Mouse (Mus musculus) cortical plate, adult 2 months (tissue): ENCODE data around the gene Ttc28. TPM values are rescaled to one million over a fixed set of nuclear protein-coding genes. Genes with fewer than 3 reads are reported as not detected.

Source experiments
- H3K27ac ChIP-seq: fragments of 200-500 bp; 2 replicates; pipeline ENCODE4 v1.5.1; 2012; ENCODE audit warnings: low read length, control low read depth, inconsistent platforms; ENCODE audit not compliant: insufficient read depth
- H3K4me1 ChIP-seq: fragments of 200-500 bp; 2 replicates; pipeline ENCODE4 v1.6.1; 2011; ENCODE audit warnings: low read length; ENCODE audit not compliant: control insufficient read depth, insufficient read depth
- H3K4me3 ChIP-seq: fragments of 200-500 bp; 2 replicates; pipeline ENCODE4 v1.5.1; 2011; ENCODE audit warnings: mild to moderate bottlenecking, low read length, control low read depth; ENCODE audit not compliant: insufficient read depth
- CTCF ChIP-seq: fragments of 200-500 bp; IDR thresholded peaks from 2 replicates; pipeline ENCODE4 v1.5.1; 2011; ENCODE audit warnings: mild to moderate bottlenecking, control low read depth, low read length; ENCODE audit not compliant: insufficient read depth; ENCODE audit errors: extremely low read depth
- POLR2A ChIP-seq: fragments of 200-500 bp; IDR thresholded peaks from 2 replicates; pipeline ENCODE4 v1.6.1; 2011; ENCODE audit warnings: mild to moderate bottlenecking, low read length, control low read depth; ENCODE audit not compliant: insufficient read depth; ENCODE audit errors: extremely low read depth
- polyA plus RNA-seq: library from polyadenylated mRNA; depleted of rRNA; stranded (reverse); fragments of >200 nt; gene quantifications from 2 replicates; pipeline ENCODE4 v1.2.3, GENCODE M21; 2012

Gene Ttc28
- polyA plus RNA-seq, 1 experiment: 3.7 TPM

DNA sequence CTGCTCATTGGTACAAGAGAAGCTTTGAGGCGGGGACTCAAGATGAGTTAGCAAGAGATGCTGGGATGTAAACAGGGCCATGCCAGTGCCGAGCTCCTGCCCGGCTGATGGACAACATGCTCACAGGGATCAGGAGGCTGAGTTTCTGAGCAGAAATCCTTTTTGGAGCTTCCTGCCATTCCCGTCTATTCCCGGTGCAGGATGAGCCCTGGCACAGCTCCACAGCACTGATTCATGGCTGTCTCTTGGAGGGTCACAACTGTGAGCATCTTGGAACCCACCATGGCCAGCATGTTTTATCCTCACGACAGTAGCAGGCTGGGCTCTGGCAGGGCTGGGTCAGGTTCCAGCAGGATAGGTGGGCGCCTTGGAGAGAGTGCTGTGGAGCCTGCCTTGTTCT is 384.9 kb downstream of the Ttc28 start:
- TF ChIP-seq POLR2A (no peak), CTCF (no peak)
- Histone ChIP-seq H3K4me3 (no peak overlapping the region), H3K4me1 (peaks cover 12% of the 10 kb centered on the region; the same call in 1 of the 2 replicates), H3K27ac (no peak overlapping the region)

DNA sequence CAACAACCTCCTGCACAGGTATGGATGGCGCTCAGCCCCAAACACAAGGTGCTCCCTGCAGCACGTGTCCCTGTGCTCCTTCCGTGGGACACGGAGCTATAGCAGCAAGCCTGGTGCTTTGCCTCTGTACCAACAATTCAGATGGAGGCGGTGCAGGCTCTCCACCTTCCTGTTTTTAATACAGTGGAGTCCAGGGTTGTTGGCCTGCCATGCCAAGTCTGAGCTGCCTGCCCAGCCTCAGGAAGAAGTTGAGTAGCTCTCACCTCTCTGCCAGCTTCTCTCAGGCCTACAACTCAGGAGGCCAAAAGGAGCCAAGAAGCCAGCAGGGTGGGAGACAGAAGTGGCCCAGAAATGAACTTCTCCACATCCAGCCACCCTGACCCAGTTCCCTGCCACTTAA is 387.1 kb downstream of the Ttc28 start:
- TF ChIP-seq CTCF: no peak
- no peak for TF ChIP-seq POLR2A
- no peak overlapping the region for H3K4me3 ChIP-seq
- H3K27ac ChIP-seq: peak overlapping the region; percentile 41
- peaks cover 12% of the 10 kb centered on the region; the same call in 1 of the 2 replicates for H3K4me1 ChIP-seq

DNA sequence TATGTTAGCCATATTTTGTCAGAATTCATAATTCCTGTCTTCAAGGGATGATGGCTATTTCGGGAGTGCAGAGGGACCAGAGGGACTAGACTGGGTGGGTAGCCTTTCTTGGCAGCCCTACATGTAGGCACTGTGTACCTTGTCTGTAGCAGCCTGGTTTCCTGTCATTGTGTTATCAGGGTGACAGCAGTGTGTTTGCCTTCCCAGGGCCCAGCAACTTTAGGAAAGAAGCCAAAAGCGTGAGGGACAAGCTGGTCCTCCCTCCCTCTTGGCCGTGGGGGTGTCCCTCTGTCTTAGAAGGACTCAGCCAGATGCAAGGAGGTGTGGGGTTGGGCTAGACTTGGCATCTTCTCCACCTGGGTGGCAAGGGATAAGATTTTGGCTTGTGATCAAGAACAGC is 387.5 kb downstream of the Ttc28 start:
- peak overlapping the region; percentile 41 for H3K27ac ChIP-seq
- H3K4me1 ChIP-seq: peaks cover 10% of the 10 kb centered on the region; the same call in 1 of the 2 replicates
- H3K4me3 ChIP-seq: no peak overlapping the region
- no peak for TF ChIP-seq CTCF
- TF ChIP-seq POLR2A: no peak

DNA sequence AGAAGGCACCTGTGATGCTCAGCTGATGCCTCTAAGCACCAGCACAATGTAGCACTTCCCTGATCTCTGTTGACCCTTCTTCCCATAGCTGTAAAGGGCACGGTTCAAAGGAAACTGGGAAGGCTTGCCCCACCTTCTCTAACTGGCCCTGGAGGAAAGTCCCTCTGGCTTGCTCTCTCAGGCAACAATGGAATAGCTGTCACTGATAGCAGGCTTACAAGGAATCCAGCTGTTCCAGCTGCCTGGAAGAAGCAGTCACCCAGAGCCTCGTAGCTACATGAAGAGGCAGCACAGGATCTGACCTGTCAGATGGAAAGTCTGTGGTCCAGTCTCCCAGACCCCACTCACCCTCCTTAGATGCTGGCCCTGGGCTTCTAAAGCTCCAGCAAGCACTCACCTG is 389.2 kb downstream of the Ttc28 start:
- Histone ChIP-seq H3K4me1 (0 out of 2 replicates have a peak, but pooled peaks cover under 1% of the 10 kb centered on the region), H3K4me3 (no peak overlapping the region), H3K27ac (no peak overlapping the region)
- TF ChIP-seq CTCF: no peak
- TF ChIP-seq POLR2A: no peak

DNA sequence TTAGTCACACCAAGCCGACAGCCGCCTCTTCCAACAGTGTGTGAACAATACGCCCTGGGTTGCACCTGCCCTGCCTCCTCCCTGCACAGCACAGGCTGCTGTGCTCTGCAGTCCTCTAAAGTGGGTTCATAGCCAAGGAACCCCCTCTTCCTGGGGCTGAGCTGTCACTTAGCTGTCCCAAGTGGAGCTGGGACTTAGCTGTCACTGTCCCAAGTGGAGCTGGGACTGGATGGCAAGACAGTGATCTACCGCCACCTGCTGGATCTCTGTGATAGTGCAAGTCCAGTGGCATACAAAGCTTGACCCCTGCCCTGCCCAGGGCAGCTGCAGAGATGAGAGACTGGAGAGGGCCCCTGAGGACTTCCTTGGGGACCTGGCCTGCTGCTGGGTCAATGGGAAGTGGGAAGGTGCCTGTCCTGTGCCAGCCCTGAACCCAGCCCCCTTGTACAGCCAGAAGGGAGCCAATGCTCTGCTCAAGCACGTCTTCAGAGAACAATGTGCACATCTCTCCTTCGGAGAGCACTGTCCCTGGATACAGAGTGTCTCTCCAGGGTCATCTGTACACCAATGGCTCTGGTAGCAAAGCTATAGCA is 390.1 kb downstream of the Ttc28 start:
- Histone ChIP-seq H3K27ac (no peak overlapping the region), H3K4me3 (no peak overlapping the region), H3K4me1 (no peaks in the 10 kb centered on the region)
- TF ChIP-seq CTCF (peak; percentile 98), POLR2A (no peak)

DNA sequence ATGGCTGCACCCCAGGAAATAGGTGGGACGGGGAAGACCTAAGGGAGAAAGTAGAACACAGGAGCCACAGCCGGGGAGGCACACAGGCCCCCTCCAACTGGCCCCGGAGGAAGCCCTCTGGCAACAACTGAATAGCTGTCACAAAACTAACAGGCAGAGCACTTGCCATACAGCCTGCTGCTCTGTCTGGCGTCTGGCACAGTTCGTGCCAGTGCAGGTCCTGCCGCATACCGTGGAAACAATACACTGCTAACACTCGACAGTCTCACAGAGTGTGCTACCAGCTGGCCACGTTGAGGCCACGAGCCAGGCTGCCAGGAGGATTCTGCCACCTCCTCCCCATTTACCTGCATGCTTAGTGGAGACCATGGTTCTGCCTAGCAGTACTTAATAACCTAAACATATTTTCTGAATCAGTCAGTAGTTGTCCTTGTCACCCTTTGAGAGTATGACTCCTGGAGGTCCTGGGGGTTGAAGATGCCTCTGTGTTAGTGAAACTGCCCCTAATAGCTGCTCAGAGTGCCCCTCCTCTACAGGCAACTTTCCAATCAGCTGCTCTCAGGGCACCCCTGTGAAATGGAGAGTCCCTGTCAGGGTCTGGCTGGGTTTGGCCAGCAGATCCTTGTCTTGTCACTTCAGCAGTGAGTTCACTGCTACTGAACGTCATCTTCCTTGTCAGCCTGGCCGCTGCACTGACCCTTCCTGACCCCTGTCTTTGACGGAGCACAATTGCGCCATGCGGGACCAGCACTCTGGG is 390.8 kb downstream of the Ttc28 start:
- no peak overlapping the region for H3K27ac ChIP-seq
- no peak overlapping the region for H3K4me3 ChIP-seq
- H3K4me1 ChIP-seq: peaks cover 2% of the 10 kb centered on the region; the same call in 1 of the 2 replicates
- TF ChIP-seq POLR2A (no peak), CTCF (no peak)

DNA sequence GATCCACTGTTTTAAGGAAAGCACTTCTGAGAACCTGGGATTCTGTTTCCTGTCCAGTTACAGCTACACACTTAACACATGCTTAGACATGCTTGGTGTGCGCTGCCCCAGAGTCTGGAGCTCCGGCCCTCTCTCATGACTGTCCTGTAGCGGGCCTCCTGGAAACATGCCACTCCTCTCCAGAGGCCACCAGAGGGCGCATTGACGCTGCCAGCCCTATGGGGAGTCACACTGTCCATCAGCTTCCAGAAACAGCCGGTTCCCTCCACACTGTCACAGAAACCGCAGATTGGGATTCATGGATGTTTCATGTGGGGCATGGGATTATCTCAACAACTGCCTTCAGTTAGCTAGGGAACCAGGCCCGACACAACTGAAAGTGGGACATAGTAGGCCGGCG is 394.0 kb downstream of the Ttc28 start:
- no peak overlapping the region for H3K27ac ChIP-seq
- H3K4me1 ChIP-seq: peaks cover 2% of the 10 kb centered on the region; the same call in 1 of the 2 replicates
- TF ChIP-seq POLR2A (no peak), CTCF (peak; percentile 71)
- no peak overlapping the region for H3K4me3 ChIP-seq

DNA sequence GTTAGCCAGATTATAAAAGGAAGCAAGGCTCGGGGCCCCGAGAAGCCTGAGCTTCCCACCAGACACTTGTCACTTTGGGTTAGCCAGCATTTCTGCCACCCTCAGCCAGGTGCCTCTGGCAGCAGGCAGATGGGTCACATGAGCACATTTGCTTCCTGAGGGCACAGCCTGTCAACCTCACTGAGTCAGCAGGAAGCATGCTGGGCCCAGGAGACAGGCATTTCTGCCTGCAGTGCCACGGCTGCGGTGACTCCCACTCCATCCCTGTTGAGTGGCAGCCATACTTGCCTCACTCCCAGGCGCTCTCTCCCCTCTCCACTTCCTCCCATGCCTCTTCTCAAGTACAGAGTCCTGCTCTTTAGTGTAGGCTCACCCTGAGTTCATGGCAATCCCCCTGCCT is 395.3 kb downstream of the Ttc28 start:
- TF ChIP-seq POLR2A: no peak
- no peak for TF ChIP-seq CTCF
- Histone ChIP-seq H3K4me3 (no peak overlapping the region), H3K4me1 (peaks cover 2% of the 10 kb centered on the region; the same call in 1 of the 2 replicates), H3K27ac (no peak overlapping the region)

DNA sequence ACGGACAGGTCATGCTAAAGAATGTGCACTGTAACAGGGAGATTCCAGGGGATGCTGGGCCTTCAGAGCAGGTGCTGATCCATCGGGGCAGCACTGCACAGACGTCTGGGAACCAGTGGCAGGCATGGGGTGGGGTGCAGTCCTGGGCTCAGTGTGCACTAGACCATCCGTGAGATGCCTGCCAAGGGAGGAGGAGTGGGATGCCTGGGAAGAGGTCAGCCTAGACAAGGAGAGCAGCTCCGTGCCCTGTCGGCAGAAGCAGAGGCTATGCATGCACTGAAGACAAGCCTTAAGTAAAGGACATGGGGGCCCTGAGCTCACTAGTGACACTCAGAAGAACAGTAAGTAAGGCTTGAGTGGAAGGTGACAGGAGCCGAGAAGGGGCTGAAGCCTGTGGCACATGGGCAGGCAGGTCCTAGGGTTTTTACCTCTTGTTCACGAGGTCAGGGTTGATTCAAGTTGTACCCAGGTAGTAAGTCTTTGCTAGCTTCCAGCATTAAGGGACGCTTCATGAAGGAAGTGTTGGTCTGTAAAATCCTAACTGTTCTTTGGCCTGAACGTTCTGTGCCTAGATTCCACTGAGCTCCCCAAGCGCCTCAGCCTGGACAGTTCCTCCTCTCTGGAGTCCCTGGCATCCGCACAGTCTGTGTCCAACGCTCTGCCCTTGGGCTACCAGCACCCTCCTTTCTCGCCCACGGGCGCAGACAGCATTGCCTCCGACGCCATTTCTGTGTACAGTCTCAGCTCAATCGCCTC is 405.0 kb downstream of the Ttc28 start:
- Histone ChIP-seq H3K27ac (no peak overlapping the region), H3K4me1 (no peaks in the 10 kb centered on the region), H3K4me3 (no peak overlapping the region)
- no peak for TF ChIP-seq CTCF

DNA sequence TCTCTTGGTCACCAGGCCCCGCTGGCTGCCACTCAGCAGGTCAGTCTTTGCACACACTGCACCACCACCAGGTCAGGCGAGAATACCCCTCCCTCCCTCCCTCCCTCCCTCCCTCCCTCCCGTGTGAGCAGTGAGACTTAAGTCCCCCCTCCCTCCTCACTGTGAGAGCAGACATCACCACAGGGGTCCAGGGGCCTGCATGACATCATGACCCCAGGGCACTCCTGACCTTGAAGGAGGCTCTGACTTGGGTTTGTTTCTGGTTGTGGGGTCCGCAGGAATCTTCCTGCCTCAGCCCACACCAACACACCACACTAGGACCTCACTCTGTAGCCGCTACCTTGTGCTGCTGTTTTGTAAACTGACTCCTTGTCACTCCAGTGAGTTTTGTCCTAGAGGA is 408.0 kb downstream of the Ttc28 start:
- H3K27ac ChIP-seq: no peak overlapping the region
- H3K4me3 ChIP-seq: no peak overlapping the region
- H3K4me1 ChIP-seq: peaks cover 3% of the 10 kb centered on the region; the same call in 1 of the 2 replicates
- TF ChIP-seq POLR2A (no peak), CTCF (no peak)
